Mouse (Mus musculus) neural tube, embryonic 10.5 days (tissue): Measurements from ENCODE around the gene Plekhg3.

Experiments used
- DNase-seq: peaks from one replicate; pipeline ENCODE4 v3.0.0-alpha.2; 2017; ENCODE audit warnings: low spot score; ENCODE audit errors: extremely low spot score

Gene Plekhg3

DNA sequence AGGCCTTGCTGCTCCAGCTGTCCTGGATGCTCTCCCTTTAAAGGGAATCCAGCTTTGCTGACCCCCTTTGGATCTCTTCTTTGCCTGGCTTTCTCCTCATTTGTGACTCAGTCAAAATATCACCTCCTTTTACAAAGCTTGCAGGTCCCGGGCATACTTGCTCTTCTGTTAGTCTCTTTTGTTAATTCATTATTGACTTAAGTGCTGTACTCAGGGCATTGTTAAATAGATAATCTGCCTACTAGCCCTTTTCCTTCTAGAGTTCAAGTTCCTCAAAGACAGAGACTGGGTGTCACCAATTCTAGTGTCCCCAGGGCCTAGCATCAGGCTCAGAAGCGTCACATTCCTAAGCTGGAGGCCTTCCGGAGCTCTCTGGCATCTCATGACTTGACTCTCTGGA, 18.5 kb downstream of the Plekhg3 start:
- no peak for DNase-seq

DNA sequence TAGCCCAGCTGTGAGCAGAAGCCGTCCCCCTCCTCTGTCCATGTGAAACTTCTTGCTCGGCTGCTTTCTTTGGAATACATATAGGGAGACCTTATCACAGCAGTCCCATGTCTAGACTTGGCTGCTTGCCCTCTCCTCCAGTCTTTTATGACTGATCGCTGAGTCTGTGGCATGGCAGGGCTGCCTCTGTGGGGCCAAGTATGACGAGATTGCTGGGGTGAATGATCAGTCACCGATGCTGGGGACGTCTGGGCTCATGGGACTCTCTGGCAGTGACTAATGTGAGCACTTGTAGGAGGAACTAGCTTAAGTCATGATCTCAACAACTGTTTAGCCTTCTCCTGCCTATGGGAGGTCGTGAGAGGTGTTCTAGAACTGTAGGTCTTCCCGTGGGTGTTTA, 21.6 kb downstream of the Plekhg3 start:
- DNase-seq, result no peak

DNA sequence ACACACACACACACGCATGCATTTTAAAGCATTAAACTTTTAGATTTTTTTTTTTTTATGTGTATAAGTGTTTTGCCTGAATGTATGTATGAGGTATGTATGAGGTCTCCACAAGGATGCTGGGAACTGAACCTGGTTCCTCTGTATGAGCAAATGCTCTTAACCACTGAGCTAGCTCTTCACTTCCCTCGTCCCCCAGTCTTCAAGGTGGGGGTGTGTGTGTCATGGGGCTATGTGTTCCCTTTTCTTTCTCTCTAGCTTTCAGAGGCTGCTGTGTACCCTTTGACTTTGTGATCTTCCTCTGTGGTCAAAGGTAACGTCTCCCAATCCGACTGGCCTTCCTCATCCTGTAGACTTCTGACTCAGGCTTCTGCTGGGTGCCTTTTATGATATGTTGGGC, 22.3 kb downstream of the Plekhg3 start:
- DNase-seq, result no peak

DNA sequence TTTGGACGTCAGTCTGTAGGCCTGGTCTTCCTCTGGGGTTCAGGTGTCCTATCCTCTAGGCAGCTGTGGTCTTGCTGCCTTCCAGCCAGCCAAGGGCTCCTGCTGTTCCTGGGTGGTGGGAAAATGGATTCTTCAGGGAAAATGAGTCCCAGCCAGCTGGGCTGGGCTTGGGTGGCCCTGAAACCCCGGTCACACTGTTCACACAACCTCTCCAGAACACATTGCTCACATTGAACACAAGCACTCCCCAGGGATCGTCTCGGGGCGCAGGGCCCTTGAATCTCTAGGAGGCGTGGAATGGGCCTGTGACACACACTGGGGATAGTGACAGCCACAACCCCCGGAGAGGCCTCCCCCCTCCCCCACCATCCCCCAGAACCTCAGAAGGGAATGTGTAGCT, 23.2 kb downstream of the Plekhg3 start:
- no peak for DNase-seq

DNA sequence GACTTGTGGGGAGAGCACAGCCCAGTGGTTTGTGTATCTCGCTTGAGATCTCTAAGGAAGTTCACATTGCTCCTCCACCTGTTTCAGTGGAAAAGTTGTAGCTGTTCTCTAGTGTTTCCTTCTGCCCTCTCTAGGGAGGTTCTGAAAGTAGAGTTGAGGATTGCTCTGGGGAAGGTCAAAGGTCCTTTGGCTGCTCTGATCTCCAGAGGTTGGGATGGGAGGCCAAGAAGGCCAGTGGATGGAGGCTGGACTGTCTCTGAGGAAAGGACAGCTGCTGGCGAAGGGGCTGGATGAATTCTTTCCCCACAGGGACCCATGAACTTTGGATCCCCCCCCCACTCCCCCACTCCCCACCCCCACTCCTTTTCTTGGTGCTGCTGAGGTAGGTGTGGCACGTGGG, 23.7 kb downstream of the Plekhg3 start:
- no peak for DNase-seq

DNA sequence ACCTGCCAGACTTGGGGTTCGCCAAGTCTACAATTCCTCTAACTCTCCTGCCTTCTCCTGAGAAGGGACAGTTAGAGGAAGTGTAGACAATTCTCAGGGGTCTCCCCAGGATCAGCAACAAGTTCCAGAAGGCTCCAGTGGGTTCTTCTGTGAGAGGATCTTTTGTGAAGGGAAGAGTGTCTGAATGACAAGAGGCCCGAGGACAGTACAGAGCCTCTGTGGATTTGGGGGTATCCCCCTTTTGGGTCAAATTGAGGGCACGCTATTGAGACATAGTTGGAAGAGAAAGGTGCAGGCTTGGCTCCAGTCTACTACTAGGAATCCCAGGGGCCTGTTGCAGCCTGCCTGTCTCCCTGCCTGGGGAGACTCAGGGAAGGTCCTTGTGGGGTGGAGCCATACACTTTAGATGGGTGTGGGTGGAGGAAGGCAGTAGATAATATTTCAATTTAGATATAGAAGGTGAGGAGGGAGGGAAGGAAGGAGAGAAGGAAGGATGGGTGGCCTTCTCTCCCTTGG, 24.2 kb downstream of the Plekhg3 start:
- DNase-seq, result no peak

DNA sequence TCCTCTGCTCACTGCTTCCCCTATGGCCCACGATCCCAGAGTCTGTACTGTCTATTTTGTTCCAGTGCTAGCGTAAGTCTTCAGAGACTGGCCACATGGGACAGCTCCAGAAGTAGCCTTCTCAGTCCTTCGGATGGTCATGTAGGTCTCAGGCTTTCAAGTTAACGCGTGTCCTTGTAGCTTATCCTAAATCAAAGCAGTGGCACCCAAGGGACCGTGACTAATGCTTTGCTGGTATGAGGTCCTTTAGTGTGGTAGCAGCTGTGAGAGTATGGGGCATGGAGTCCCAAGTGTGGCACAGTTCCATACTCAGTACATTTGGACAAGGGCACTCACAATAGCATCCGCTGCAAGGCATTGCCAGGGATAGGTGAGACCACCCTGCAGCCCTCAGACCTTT, 25.5 kb downstream of the Plekhg3 start:
- DNase-seq, result no peak

DNA sequence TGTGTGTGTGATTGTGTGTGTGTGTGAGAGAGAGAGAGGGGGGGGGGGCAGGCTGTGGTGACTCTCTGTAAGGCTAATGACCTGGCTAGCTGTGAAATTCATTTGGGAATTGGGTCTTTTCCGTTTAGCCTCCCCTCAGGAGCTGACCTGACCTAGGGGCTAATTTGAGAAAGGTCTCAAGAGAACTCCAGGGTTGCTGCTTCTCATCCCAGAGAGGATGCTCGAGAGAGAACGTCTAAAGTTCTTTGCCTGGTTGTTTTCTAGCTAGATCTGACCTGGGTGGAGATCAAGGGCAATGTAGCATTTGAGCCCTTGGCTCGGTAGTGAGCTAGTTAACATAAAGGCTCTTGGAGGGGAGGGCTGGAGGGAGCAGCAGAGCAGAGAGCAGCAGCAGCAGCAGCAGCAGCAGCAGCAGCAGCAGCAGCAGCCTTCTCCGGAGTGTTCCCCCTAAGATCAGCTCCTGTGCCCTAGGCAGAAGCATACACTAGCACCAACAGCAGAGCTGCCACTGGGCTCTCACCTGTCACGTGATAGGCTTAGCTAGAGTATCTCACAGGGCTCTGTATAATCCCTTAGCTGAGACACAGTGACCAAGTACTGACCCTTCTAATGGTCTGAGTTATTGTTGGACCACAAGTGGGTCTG, 26.2 kb downstream of the Plekhg3 start:
- no peak for DNase-seq

DNA sequence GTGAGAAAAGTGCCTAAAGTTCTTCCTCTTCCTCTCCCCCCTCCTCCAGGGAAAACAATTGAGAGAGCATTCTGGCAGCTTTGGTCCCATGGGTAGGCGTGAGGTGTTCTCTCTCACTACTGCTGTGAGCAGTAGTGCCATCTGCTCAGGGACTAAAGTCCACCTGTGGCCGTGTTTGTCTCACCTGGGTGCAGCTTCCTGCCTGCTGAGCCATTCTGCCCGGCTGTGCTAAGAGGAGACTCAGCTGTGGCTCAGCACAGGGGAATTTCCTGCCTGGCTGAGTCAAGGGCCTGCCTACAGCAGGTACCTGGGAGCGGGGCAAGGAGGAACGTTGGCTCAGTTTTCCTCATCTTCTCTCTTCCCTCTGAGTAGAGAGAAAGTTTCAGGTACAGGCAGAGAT, 27.5 kb downstream of the Plekhg3 start:
- no peak for DNase-seq

DNA sequence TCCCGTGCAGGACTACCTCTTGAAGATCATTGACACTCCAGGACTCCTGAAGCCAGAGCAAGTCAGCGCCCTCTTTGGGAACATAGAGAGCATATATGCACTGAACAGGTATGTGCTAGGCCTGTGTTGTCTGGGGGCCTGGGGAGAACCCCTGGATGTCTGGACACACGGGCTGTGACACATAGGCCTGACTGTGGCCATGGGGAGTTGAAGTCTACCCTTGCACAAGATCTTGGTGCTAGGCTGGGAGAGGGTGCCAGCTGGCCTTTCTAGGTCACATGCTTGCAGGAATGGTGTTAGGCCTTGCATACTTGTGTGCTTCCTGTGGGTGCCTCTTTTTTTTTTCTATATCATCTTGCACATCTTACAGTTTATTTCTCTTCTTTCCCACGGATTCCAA, 31.5 kb downstream of the Plekhg3 start:
- no peak for DNase-seq

DNA sequence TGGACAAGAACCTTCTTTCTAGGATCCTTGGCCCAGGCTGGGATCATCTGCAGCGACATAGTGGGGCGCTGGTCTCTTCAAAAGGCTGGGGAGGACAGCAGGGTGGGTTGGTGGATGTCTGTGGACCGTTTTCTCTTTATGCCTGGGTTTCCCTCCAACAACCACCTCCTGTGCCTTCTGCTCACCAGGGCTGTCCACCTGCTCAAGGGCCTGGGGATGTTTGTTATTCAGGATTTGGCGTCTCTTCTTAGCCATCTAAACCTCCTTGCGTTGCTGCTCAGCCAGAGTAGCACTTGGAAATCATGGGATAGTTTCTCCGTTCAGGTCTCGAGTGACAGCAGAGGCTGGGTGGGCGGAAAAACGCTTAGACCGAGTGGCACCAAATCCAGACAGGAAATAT, 35.6 kb downstream of the Plekhg3 start:
- DNase-seq, result no peak

DNA sequence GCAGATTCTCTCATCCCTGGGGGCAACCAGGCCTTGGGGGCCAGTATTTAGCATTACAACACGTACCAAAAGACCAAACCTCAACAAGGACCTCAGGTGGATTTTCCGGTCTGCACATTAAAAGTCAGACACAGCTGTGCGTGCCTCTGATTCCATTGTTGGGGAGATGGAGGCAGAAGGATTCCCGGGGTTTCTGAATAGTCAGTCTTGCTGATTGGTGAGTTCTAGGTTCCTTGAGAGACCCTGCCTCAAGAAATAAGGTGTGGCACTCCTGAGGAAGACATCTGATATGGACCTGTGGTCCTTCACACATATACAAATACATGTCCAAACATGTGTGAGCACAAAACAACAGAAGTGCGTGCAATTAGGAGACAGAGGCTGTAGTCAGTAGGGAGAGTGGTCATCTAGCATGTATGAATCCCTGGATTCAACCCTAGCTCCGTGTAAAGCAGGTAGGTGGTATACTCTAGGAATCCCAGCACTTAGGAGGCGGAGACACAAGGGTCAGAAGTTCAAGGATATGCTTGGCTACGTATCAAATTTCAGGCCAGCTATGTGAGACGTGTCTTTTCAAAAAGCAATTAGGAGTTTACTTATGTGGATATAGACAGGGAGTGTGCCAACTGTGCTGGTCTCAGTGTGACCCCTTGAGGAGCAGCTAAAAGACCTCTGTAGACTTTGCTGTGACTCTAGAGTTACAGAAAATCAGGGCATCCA, 39.7 kb downstream of the Plekhg3 start:
- no peak for DNase-seq

DNA sequence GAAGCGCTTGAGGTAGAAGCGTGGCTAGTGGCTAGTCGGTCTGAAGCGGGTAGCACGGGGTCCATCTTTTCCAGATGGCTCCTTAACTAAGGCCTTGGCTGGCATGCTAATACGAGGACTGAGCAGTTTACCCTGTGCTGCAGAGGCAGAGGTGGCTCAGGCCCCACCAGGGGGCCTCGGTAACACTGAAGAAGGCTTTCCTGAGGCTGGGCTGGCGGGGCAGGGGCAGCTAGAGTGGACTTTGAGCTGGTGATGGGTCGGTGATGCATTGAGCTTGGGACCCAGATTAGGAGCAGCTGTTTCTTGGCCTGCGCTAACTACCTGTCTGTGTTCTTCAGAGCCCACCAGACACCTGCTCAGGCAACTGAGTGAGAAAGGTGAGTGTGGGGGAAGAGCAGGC, 40.6 kb downstream of the Plekhg3 start:
- DNase-seq, result no peak

DNA sequence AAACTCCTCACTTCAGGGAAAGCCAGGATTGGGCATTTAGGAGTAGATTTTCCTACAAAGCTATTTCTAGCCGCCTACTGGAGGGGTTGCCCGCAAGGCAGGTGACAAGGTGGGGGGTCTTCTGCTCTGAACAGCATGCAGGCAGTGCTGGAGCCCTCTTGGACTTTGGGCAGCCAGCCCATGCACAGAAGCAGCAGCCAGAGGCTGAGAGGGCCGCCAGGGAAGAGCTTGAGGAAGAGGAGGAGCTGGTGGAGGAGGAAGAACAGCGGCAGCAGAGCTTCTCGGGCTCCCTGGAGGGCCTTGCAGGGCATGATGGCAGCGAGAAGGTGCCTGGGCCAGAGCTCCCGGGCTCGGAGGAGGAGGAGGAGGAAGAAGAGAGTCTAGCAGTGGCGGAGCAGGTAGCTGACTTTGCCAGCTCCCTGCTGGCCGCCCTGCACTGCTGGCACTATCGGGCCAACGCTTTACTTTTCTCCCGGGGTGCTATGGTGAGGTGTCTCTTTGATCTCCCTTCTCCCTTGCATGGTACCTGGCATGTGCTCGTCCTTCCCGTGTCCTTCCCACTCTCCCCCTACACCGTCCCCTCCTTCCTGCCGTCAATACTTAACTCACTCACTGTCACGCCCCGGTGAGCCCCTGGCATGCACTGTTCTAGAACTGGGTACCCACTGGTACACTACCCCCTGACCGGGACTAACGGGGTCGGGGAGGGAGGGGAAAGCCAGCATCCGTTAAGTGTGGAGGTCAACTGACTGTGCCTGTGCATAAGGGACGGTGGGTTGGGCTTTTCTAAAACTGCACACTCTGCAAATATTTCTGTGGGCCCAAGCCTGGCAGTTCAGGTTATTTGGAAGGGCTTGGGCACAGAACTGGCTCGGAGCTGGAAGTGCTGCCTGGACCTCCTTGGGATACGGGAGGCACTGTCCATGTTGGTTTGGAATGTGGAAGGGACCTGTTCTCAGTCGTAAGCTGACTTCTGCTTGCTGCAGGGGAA, 41.9 kb downstream of the Plekhg3 start:
- no peak for DNase-seq

DNA sequence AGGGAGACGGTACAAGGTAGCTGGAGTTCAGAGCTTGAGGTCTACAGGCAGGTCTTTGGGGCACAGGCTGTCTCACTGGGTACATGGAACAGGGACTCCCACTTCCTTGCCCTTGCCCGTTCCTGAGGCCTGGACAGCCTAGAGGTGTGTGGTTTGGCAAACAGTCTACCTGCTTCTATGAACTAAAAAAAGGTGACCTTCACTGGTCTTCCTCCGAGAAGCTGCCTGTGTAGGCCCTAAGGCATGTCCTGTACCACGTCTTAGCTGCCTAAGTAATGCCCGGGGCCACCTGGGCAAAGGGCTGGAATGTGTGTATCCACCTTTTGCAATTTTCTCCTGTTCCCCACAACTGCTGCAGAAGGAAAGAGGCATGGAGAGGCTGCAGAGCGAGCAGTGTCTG, 42.7 kb downstream of the Plekhg3 start:
- no peak for DNase-seq

DNA sequence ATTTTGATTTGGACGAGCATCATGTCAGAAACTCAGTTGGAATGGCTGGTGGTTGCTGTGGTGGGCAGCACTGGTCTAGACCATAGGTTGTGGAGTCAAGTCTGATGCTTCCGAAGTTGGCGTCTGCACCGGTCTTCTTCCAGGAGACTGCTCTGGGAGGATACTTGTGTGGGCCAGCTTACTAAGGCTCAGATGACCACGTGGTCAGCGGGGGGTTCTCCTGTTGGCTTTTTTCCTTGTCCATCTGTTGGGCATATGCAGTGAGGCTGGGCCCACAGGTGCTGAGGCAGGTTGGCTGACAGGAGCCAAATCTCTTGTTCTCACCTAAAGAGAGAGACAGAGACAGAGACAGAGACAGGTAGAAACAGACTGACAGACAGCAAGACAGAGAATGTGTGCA, 44.1 kb downstream of the Plekhg3 start:
- no peak for DNase-seq

DNA sequence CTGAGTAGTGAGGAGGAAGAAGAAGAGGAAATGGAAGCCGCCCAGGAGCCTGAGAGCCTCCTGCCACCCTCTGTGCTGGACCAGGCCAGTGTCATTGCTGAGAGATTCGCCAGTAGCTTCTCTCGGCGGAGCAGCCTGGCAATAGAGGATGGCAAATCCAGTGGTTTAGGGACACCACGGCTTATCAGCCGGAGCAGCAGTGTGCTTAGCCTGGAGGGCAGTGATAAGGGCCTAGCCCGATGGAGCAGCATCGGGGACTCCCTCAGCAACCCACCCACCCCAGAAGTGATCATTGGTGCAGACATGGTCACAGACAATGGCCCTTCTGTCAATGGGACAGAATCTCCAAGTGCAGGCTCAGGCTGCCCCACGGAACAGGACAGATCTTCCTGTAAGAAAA, 45.4 kb downstream of the Plekhg3 start:
- DNase-seq, result no peak

DNA sequence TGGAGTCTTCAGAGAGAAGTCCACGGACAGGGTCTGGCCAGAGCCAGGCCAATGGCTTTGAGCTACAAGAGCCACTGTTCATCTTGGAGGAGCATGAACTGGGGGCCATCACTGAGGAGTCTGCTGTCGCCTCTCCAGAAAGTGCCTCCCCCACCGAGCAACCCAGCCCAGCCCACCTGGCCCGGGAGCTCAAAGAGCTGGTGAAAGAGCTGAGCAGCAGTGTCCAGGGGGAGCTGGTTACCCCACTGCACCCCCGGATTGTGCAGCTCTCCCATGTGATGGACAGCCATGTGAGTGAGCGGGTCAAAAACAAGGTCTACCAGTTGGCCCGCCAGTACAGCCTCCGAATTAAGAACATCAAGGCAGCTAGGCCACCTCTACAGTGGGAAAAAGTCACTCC, 46.1 kb downstream of the Plekhg3 start:
- no peak for DNase-seq

DNA sequence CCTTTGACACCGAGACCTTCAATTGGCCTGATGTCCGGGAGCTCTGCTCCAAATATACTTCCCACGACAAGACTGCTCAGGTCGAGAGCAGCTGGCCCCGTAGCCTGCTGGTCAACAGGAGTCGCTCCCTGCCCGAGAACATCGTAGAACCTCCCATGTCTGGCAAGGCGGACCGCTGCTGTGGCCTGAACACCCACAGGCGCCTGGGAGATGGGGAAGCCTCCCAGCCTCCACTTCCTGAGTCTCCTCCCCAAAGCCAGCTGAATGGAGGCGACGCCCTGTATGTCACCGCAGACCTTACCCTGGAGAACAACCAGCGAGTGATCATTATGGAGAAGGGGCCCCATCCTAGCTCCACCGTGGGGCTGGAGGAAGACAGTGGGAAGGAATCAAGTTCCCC, 47.2 kb downstream of the Plekhg3 start:
- no peak for DNase-seq

DNA sequence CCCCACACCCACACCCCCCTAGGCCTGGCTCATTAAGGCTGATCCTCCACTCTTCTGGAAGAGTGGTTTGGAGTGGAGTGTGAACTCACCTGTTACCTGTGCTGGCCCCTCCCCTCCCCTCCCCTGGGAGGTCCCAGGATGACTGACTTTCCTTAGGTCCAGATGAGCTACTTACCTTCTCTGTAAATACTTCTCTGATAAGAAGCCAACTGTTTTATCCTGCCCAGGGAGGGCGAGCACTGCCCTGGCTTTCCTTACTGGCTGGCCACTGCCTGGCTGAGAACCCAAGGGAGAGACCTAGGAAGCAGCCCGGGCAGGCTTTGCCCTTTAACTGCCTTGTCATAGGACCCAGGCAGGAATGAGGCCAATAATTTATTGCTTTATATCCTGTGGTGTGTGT, 47.8 kb downstream of the Plekhg3 start:
- no peak for DNase-seq

DNA sequence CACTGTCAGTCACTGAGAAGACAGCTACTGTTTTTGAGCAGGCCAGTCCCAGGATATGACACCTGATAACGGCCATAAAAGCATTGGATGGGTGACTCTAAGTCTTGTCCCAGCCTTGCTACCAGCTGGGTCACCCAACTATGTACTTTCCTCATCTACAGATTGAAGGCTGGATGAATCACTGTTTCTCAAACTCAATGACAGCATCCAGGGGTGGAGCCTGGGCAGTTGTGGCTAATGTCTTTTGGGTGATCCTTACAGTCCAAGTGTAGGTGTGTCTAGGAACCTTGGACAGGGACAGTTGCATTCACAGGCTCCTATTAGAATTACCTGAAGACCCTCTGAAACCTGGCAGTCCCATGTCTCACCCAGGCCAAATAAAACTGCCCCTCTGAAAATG, 49.1 kb downstream of the Plekhg3 start:
- DNase-seq, result no peak

DNA sequence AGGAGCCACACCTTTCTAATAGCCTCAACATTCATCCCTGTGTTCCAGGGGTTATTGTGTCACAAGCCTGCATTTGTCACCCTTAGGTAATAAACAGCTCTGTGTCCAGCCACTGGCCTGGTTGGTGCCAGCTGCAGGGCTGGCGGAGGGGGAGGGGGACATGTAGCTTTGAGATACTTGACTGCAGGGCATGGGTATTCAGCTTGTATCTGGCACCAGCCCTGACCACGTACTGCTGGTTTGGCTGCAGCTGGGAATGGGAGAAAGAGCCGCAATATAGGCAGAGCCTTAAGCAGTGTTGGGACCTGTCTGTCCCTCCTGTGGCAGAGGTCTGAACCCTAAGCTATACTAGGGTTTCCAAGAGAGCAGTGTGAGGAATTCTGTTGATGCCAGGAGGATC, 51.4 kb downstream of the Plekhg3 start:
- no peak for DNase-seq
